Mouse (Mus musculus) thymus, adult 2 months (tissue): Measurements from ENCODE around the gene Ccdc88a. TPM values are rescaled to one million over a fixed set of nuclear protein-coding genes. Genes with fewer than 3 reads are reported as not detected.
A peak's percentile ranks its signal among the peaks of the same experiment; 100 is the strongest.

ENCODE experiments used
- DNase-seq: peaks from one replicate; pipeline ENCODE4 v3.0.0; 2021
- H3K27ac ChIP-seq: fragments of 200-500 bp; 2 replicates; pipeline ENCODE4 v1.5.1; 2012; ENCODE audit warnings: low read length, control low read depth; ENCODE audit not compliant: control insufficient read depth, insufficient read depth
- H3K27me3 ChIP-seq: fragments of 200-500 bp; 2 replicates; pipeline ENCODE4 v1.6.1; 2012; ENCODE audit warnings: mild to moderate bottlenecking, low read length, moderate library complexity, mixed read lengths; ENCODE audit not compliant: control insufficient read depth, insufficient read depth
- H3K36me3 ChIP-seq: fragments of 200-500 bp; 2 replicates; pipeline ENCODE4 v1.6.1; 2012; ENCODE audit warnings: mild to moderate bottlenecking, low read length, moderate library complexity; ENCODE audit not compliant: control insufficient read depth, insufficient read depth
- H3K4me1 ChIP-seq: fragments of 200-500 bp; replicated peaks from 2 replicates; pipeline ENCODE4 v1.6.1; 2012; ENCODE audit warnings: low read length; ENCODE audit not compliant: control insufficient read depth, insufficient read depth
- H3K4me3 ChIP-seq: fragments of 200-500 bp; 2 replicates; pipeline ENCODE4 v1.5.1; 2012; ENCODE audit warnings: mild to moderate bottlenecking, low read length, control low read depth, moderate library complexity; ENCODE audit not compliant: control insufficient read depth, insufficient read depth
- CTCF ChIP-seq: fragments of 200-500 bp; IDR thresholded peaks from 2 replicates; pipeline ENCODE4 v1.5.1; 2012; ENCODE audit warnings: mild to moderate bottlenecking, control low read depth, low read length, moderate library complexity, borderline replicate concordance; ENCODE audit not compliant: control insufficient read depth, poor library complexity, insufficient read depth; ENCODE audit errors: extremely low read depth
- POLR2A ChIP-seq: fragments of 200-500 bp; IDR thresholded peaks from 2 replicates; pipeline ENCODE4 v1.6.1; 2012; ENCODE audit warnings: mild to moderate bottlenecking, low read length, control low read depth, moderate library complexity; ENCODE audit not compliant: control insufficient read depth, poor library complexity, insufficient read depth; ENCODE audit errors: extremely low read depth
- WGBS: fragments of 180-500 bp; shearing (Covaris S2); methylation state at CpG from one replicate; pipeline ENCODE4 v1.1.7; 2018; 5-methylcytosine and 5-hydroxymethylcytosine counted together
- polyA plus RNA-seq: library from polyadenylated mRNA; depleted of rRNA; stranded (reverse); fragments of >200 nt; gene quantifications from 2 replicates; pipeline ENCODE4 v1.2.3, GENCODE M21; 2012

Ccdc88a gene
- polyA plus RNA-seq, 1 experiment: 2.3 TPM

GRCm38 (mm10) chr11:29352214-29352613, 21.2 kb upstream of the Ccdc88a start:
- TF ChIP-seq CTCF (no peak), POLR2A (no peak)
- DNase-seq: no peak
- Histone ChIP-seq H3K36me3 (no peaks in the 10 kb centered on the region), H3K27ac (no peak overlapping the region), H3K4me3 (no peak overlapping the region), H3K27me3 (no peaks in the 10 kb centered on the region), H3K4me1 (no peaks in the 10 kb centered on the region)
- 100% methylated on average over 1 of the region's 1 CpGs for WGBS

- H3K27ac ChIP-seq: no peak overlapping the region
- H3K4me1 ChIP-seq: no peaks in the 10 kb centered on the region
- no peaks in the 10 kb centered on the region for H3K36me3 ChIP-seq
- no peak overlapping the region for H3K4me3 ChIP-seq
- H3K27me3 ChIP-seq: no peaks in the 10 kb centered on the region
- DNase-seq: no peak
- TF ChIP-seq CTCF (no peak), POLR2A (no peak)
- 95% methylated on average over 1 of the region's 1 CpGs for WGBS
Measured at GRCm38 (mm10) chr11:29368161-29368560, 5.3 kb upstream of the Ccdc88a start.

GRCm38 (mm10) chr11:29373050-29373395, 435 bp upstream of the Ccdc88a start:
- no peak for DNase-seq
- Histone ChIP-seq H3K27ac (no peak overlapping the region), H3K36me3 (no peaks in the 10 kb centered on the region), H3K4me3 (peak overlapping the region; percentile 88), H3K4me1 (peaks cover 3% of the 10 kb centered on the region; the same call in 1 of the 2 replicates), H3K27me3 (no peaks in the 10 kb centered on the region; the same call in 1 of the 2 replicates)
- TF ChIP-seq CTCF: no peak
- no peak for TF ChIP-seq POLR2A
- 4% methylated on average over 11 of the region's 11 CpGs for WGBS

GRCm38 (mm10) chr11:29374274-29374656, 807 bp downstream of the Ccdc88a start:
- no peaks in the 10 kb centered on the region for H3K36me3 ChIP-seq
- H3K4me1 ChIP-seq: peaks cover 3% of the 10 kb centered on the region; the same call in 1 of the 2 replicates
- TF ChIP-seq POLR2A (no peak), CTCF (no peak)
- no peak for DNase-seq
- H3K27me3 ChIP-seq: no peaks in the 10 kb centered on the region; the same call in 1 of the 2 replicates
- WGBS: 1% methylated on average over 8 of the region's 8 CpGs
- H3K4me3 ChIP-seq: peak overlapping the region; percentile 88
- H3K27ac ChIP-seq: no peak overlapping the region

GRCm38 (mm10) chr11:29376635-29377034, 3.2 kb downstream of the Ccdc88a start:
- 80% methylated on average over 2 of the region's 2 CpGs for WGBS
- TF ChIP-seq CTCF: no peak
- no peak for TF ChIP-seq POLR2A
- H3K36me3 ChIP-seq: no peaks in the 10 kb centered on the region

GRCm38 (mm10) chr11:29378751-29379150, 5.3 kb downstream of the Ccdc88a start:
- Histone ChIP-seq H3K27ac (no peak overlapping the region), H3K4me1 (peaks cover 3% of the 10 kb centered on the region; the same call in 1 of the 2 replicates), H3K4me3 (no peak overlapping the region), H3K27me3 (no peaks in the 10 kb centered on the region; the same call in 1 of the 2 replicates), H3K36me3 (no peaks in the 10 kb centered on the region)
- TF ChIP-seq POLR2A (no peak), CTCF (no peak)
- 95% methylated on average over 1 of the region's 1 CpGs for WGBS
- no peak for DNase-seq

More at GRCm38 (mm10) chr11:29376635-29377034, 3.2 kb downstream of the Ccdc88a start:
- Histone ChIP-seq H3K27me3 (no peaks in the 10 kb centered on the region; the same call in 1 of the 2 replicates), H3K27ac (no peak overlapping the region), H3K4me1 (peaks cover 3% of the 10 kb centered on the region; the same call in 1 of the 2 replicates), H3K4me3 (no peak overlapping the region)
- DNase-seq: no peak

GRCm38 (mm10) chr11:29383493-29383892, 10.0 kb downstream of the Ccdc88a start:
- Histone ChIP-seq H3K36me3 (no peaks in the 10 kb centered on the region), H3K27ac (no peak overlapping the region), H3K27me3 (no peaks in the 10 kb centered on the region), H3K4me1 (no peaks in the 10 kb centered on the region), H3K4me3 (no peak overlapping the region)
- DNase-seq: no peak
- WGBS: 81% methylated on average over 2 of the region's 2 CpGs
- TF ChIP-seq CTCF: no peak
- no peak for TF ChIP-seq POLR2A

GRCm38 (mm10) chr11:29384001-29384400, 10.5 kb downstream of the Ccdc88a start:
- TF ChIP-seq POLR2A: no peak
- no peak for TF ChIP-seq CTCF

More at GRCm38 (mm10) chr11:29384001-29384400, 10.5 kb downstream of the Ccdc88a start:
- no peaks in the 10 kb centered on the region for H3K36me3 ChIP-seq
- no peak overlapping the region for H3K4me3 ChIP-seq
- H3K4me1 ChIP-seq: no peaks in the 10 kb centered on the region
- WGBS: 44% methylated on average over 1 of the region's 1 CpGs
- no peaks in the 10 kb centered on the region for H3K27me3 ChIP-seq
- DNase-seq: no peak
- no peak overlapping the region for H3K27ac ChIP-seq
